In genomic region chr5:110057637-110058408, GRCm38 (mm10) we compare ENCODE assay signal across 8 mouse cellular contexts. TPM values are rescaled to one million over a fixed set of nuclear protein-coding genes. Genes with fewer than 3 reads are reported as not detected.
DNase-seq lines count a peak whose midpoint lies in the region; ATAC-seq and TF ChIP-seq lines count a peak whose summit lies in the region.

No protein-coding gene starts in this region.

- no peaks in the 10 kb centered on the region for H3K27me3 ChIP-seq in heart, embryonic 11.5 days (ENCODE audit: control insufficient read depth, insufficient read depth, low read length)
- no peaks in the 10 kb centered on the region for H3K27me3 ChIP-seq in kidney, embryonic 16.5 days (ENCODE audit: insufficient read depth, low read length)
- no peaks in the 10 kb centered on the region for H3K27me3 ChIP-seq in liver, adult 2 months (ENCODE audit: control insufficient read depth, insufficient read depth, low read length)
- no peaks in the 10 kb centered on the region for H3K27me3 ChIP-seq in myocyte (ENCODE audit: control insufficient read depth, insufficient read depth, insufficient read length)
- no peaks in the 10 kb centered on the region for H3K27me3 ChIP-seq in splenic B cell, adult 2 months (ENCODE audit: control insufficient read depth, insufficient read depth, low read length, poor library complexity, severe bottlenecking)

- no peaks in the 10 kb centered on the region for H3K9me3 ChIP-seq in heart, embryonic 11.5 days (replicated peaks; ENCODE audit: control insufficient read depth, low read length)
- peaks cover 7% of the 10 kb centered on the region; the same call in 1 of the 2 replicates for H3K9me3 ChIP-seq in kidney, embryonic 16.5 days (ENCODE audit: low read length)

- H3K4me2 ChIP-seq in heart, embryonic 11.5 days, result peak overlapping the region; percentile 61
- H3K4me2 ChIP-seq in kidney, embryonic 16.5 days (replicated peaks; ENCODE audit: low read depth, low read length), result peak overlapping the region; percentile 56
- H3K4me2 ChIP-seq in myocyte (ENCODE audit: low read depth), result peak overlapping the region; percentile 65

- no peak overlapping the region for H3K27ac ChIP-seq in heart, embryonic 11.5 days (ENCODE audit: low read depth, low read length)
- peak overlapping the region; percentile 85 for H3K27ac ChIP-seq in kidney, embryonic 16.5 days (ENCODE audit: low read length)
- peak overlapping the region; percentile 49; the same call in 1 of the 2 replicates for H3K27ac ChIP-seq in liver, adult 2 months (replicated peaks; ENCODE audit: insufficient read depth, low read depth, low read length)

- H3K79me2 ChIP-seq in liver, adult 2 months (ENCODE audit: control insufficient read depth, insufficient read depth, low read length), result no peaks in the 10 kb centered on the region
- no peaks in the 10 kb centered on the region for H3K79me2 ChIP-seq in myocyte (ENCODE audit: control insufficient read depth, insufficient read depth)

- peak overlapping the region; percentile 82 for H3K9ac ChIP-seq in heart, embryonic 11.5 days (ENCODE audit: low read depth, low read length)
- H3K9ac ChIP-seq in kidney, embryonic 16.5 days (replicated peaks; ENCODE audit: low read length), result peak overlapping the region; percentile 76
- peak overlapping the region; percentile 75 for H3K9ac ChIP-seq in liver, adult 2 months (ENCODE audit: low read depth, low read length)

- TF ChIP-seq POLR2A in liver, adult 2 months (IDR thresholded peaks at IDR 0.05; ENCODE audit: extremely low read depth, insufficient read depth, low read length), result no peak
- peak; percentile 20 for TF ChIP-seq POLR2A in myocyte (IDR thresholded peaks at IDR 0.05; ENCODE audit: insufficient read length, low read depth)

- WGBS in heart, embryonic 11.5 days (ENCODE audit: insufficient replicate concordance), result 2% methylated on average over 19 of the region's 19 CpGs
- 1% methylated on average over 19 of the region's 19 CpGs for WGBS in kidney, embryonic 16.5 days
- 2% methylated on average over 19 of the region's 19 CpGs for WGBS in liver, adult 2 months

- no peak overlapping the region for H3ac ChIP-seq in myocyte (ENCODE audit: control insufficient read depth, insufficient read length)

- no peaks in the 10 kb centered on the region for H3K4me1 ChIP-seq in heart, embryonic 11.5 days (ENCODE audit: control insufficient read depth, insufficient read depth, low read length)
- no peaks in the 10 kb centered on the region for H3K4me1 ChIP-seq in kidney, embryonic 16.5 days (ENCODE audit: insufficient read depth, low read length)
- H3K4me1 ChIP-seq in liver, adult 2 months (ENCODE audit: control insufficient read depth, insufficient read depth, low read length), result peaks cover 2% of the 10 kb centered on the region; the same call in 1 of the 2 replicates

- peak; percentile 81 to 83 for DNase-seq in B cell, adult 2 months
- DNase-seq in brain, adult 2 months (ENCODE audit: low read depth, low spot score), result peak; percentile 92
- peak; percentile 85 for DNase-seq in liver, adult 2 months (ENCODE audit: extremely low read depth, low read depth, low spot score)
- peak; percentile 85 for DNase-seq in splenic B cell, adult 2 months (ENCODE audit: low read depth, low spot score)

- H3K36me3 ChIP-seq in heart, embryonic 11.5 days (ENCODE audit: control insufficient read depth, insufficient read depth, low read length), result no peaks in the 10 kb centered on the region
- no peaks in the 10 kb centered on the region for H3K36me3 ChIP-seq in kidney, embryonic 16.5 days (ENCODE audit: insufficient read depth, low read length)
- H3K36me3 ChIP-seq in liver, adult 2 months (ENCODE audit: control insufficient read depth, insufficient read depth, low read length), result no peaks in the 10 kb centered on the region
- no peaks in the 10 kb centered on the region for H3K36me3 ChIP-seq in myocyte (ENCODE audit: control insufficient read depth, insufficient read depth)
- H3K36me3 ChIP-seq in splenic B cell, adult 2 months (ENCODE audit: control insufficient read depth, insufficient read depth, low read length, poor library complexity, severe bottlenecking), result no peaks in the 10 kb centered on the region

- peak overlapping the region; percentile 62 for H3K4me3 ChIP-seq in heart, embryonic 11.5 days (ENCODE audit: low read depth, low read length)
- peak overlapping the region; percentile 81 for H3K4me3 ChIP-seq in kidney, embryonic 16.5 days (ENCODE audit: low read length)
- H3K4me3 ChIP-seq in liver, adult 2 months (ENCODE audit: insufficient read depth, low read depth, low read length), result peak overlapping the region; percentile 79
- peak overlapping the region; percentile 41 for H3K4me3 ChIP-seq in myocyte

- peak; percentile 99 for ATAC-seq in erythroblast, adult 5-6 weeks (replicated peaks; ENCODE audit: low FRiP score, poor library complexity, severe bottlenecking)
- ATAC-seq in heart, embryonic 11.5 days (replicated peaks; ENCODE audit: insufficient number of reproducible peaks, low FRiP score, low TSS enrichment), result peak; percentile 99
- peak; percentile 100 for ATAC-seq in kidney, embryonic 16.5 days (ENCODE audit: low FRiP score, low TSS enrichment)

- no peak for TF ChIP-seq CTCF in liver, adult 2 months (IDR thresholded peaks at IDR 0.05; ENCODE audit: low read depth, low read length)

TF ChIP-seq in myocyte, 11 proteins besides CTCF, POLR2A, EP300 and RAD21:
- TF ChIP-seq MYOG (IDR thresholded peaks at IDR 0.05; ENCODE audit: control insufficient read depth in 1 of 3, insufficient read depth in 1 of 3, insufficient read length in 2 of 3, low read depth in 2 of 3) (no peak), MAX (IDR thresholded peaks at IDR 0.05; ENCODE audit: low read depth) (no peak), REST (IDR thresholded peaks at IDR 0.05; ENCODE audit: insufficient read depth, insufficient read length) (no peak), USF1 (IDR thresholded peaks at IDR 0.05; ENCODE audit: low read depth) (no peak), MYOD1 (IDR thresholded peaks at IDR 0.05; ENCODE audit: control insufficient read depth in 1 of 3, insufficient read length in 2 of 3, low read depth in 2 of 3) (no peak), TCF12 (IDR thresholded peaks at IDR 0.05; ENCODE audit: insufficient read depth, poor library complexity, severe bottlenecking) (no peak), TCF3 (IDR thresholded peaks at IDR 0.05; ENCODE audit: insufficient read length, low read depth) (no peak), E2F4 (IDR thresholded peaks at IDR 0.05; ENCODE audit: insufficient read depth) (no peak), POLR2AphosphoS2 (IDR thresholded peaks at IDR 0.05; ENCODE audit: insufficient read length, low read depth) (no peak), CEBPB (IDR thresholded peaks at IDR 0.05; ENCODE audit: insufficient read depth, poor library complexity, severe bottlenecking) (no peak), SRF (IDR thresholded peaks at IDR 0.05; ENCODE audit: control insufficient read depth, insufficient read length, low read depth) (no peak)

RNA-seq across cellular contexts. Expression of gene Gm17655, which starts 14.5 kb away (rescaled TPM):
- total RNA-seq in erythroblast, adult 5-6 weeks (2015; ENCODE audit: low replicate concordance), result 8.6 TPM in 1 of 2 replicates, not detected in the other
- 2.0 and 6.8 TPM in 2 replicates for total RNA-seq in erythroblast, adult 5-6 weeks (2017; ENCODE audit: low replicate concordance)
- polyA plus RNA-seq in heart, embryonic 11.5 days (2014; fragmentation: Nextera tagmentation; extraction: Ambion mirVana), result 1.7 and 3.5 TPM in 2 replicates
- polyA plus RNA-seq in kidney, embryonic 16.5 days (2015; fragmentation: Nextera tagmentation; extraction: Ambion mirVana), result 4.2 and 6.9 TPM in 2 replicates
- total RNA-seq in liver, adult 2 months (2014; rRNA removed), result 0.54 and 0.65 TPM in 2 replicates
- not detected in 2 replicates for polyA plus RNA-seq in liver, adult 2 months (2012; rRNA removed)
- polyA plus RNA-seq in myocyte (2012; fragmentation: generic; extraction: Trizol), result 0.13 TPM

RNA-seq across cellular contexts. Expression of gene Gm35315, which starts 36.4 kb away (rescaled TPM):
- total RNA-seq in erythroblast, adult 5-6 weeks (2015; ENCODE audit: low replicate concordance), result not detected in 2 replicates
- 0.17 and 1.4 TPM in 2 replicates for total RNA-seq in erythroblast, adult 5-6 weeks (2017; ENCODE audit: low replicate concordance)
- polyA plus RNA-seq in heart, embryonic 11.5 days (2014; fragmentation: Nextera tagmentation; extraction: Ambion mirVana), result 0.24 and 1.0 TPM in 2 replicates
- 1.6 and 1.7 TPM in 2 replicates for polyA plus RNA-seq in kidney, embryonic 16.5 days (2015; fragmentation: Nextera tagmentation; extraction: Ambion mirVana)
- 1.7 and 2.9 TPM in 2 replicates for total RNA-seq in liver, adult 2 months (2014; rRNA removed)
- polyA plus RNA-seq in liver, adult 2 months (2012; rRNA removed), result 0.20 and 0.26 TPM in 2 replicates
- polyA plus RNA-seq in myocyte (2012; fragmentation: generic; extraction: Trizol), result 0.11 TPM

RNA-seq across cellular contexts. Expression of gene Plcxd1, which starts 41.9 kb away (rescaled TPM):
- total RNA-seq in erythroblast, adult 5-6 weeks (2015; ENCODE audit: low replicate concordance), result not detected in 2 replicates
- not detected in 2 replicates for total RNA-seq in erythroblast, adult 5-6 weeks (2017; ENCODE audit: low replicate concordance)
- polyA plus RNA-seq in heart, embryonic 11.5 days (2014; fragmentation: Nextera tagmentation; extraction: Ambion mirVana), result 0.32 and 0.33 TPM in 2 replicates
- polyA plus RNA-seq in kidney, embryonic 16.5 days (2015; fragmentation: Nextera tagmentation; extraction: Ambion mirVana), result 2.3 and 2.6 TPM in 2 replicates
- total RNA-seq in liver, adult 2 months (2014; rRNA removed), result 0.13 and 0.92 TPM in 2 replicates
- 0.62 and 2.0 TPM in 2 replicates for polyA plus RNA-seq in liver, adult 2 months (2012; rRNA removed)
- 0.68 TPM for polyA plus RNA-seq in myocyte (2012; fragmentation: generic; extraction: Trizol)

RNA-seq across cellular contexts. Expression of gene Gtpbp6, which starts 50.2 kb away (rescaled TPM):
- total RNA-seq in erythroblast, adult 5-6 weeks (2015; ENCODE audit: low replicate concordance), result 1.5 TPM in 1 of 2 replicates, not detected in the other
- total RNA-seq in erythroblast, adult 5-6 weeks (2017; ENCODE audit: low replicate concordance), result 2.1 and 2.2 TPM in 2 replicates
- 18.1 and 19.8 TPM in 2 replicates for polyA plus RNA-seq in heart, embryonic 11.5 days (2014; fragmentation: Nextera tagmentation; extraction: Ambion mirVana)
- 36.4 and 39.2 TPM in 2 replicates for polyA plus RNA-seq in kidney, embryonic 16.5 days (2015; fragmentation: Nextera tagmentation; extraction: Ambion mirVana)
- total RNA-seq in liver, adult 2 months (2014; rRNA removed), result 9.0 and 10.7 TPM in 2 replicates
- 32.9 and 45.2 TPM in 2 replicates for polyA plus RNA-seq in liver, adult 2 months (2012; rRNA removed)
- 60.5 TPM for polyA plus RNA-seq in myocyte (2012; fragmentation: generic; extraction: Trizol)

RNA-seq across cellular contexts. Expression of gene Zfp605, which starts 52.1 kb away (rescaled TPM):
- 1.5 and 4.0 TPM in 2 replicates for total RNA-seq in erythroblast, adult 5-6 weeks (2015; ENCODE audit: low replicate concordance)
- total RNA-seq in erythroblast, adult 5-6 weeks (2017; ENCODE audit: low replicate concordance), result 1.1 and 1.5 TPM in 2 replicates
- polyA plus RNA-seq in heart, embryonic 11.5 days (2014; fragmentation: Nextera tagmentation; extraction: Ambion mirVana), result 1.8 and 2.9 TPM in 2 replicates
- 4.5 and 6.0 TPM in 2 replicates for polyA plus RNA-seq in kidney, embryonic 16.5 days (2015; fragmentation: Nextera tagmentation; extraction: Ambion mirVana)
- 2.5 and 2.6 TPM in 2 replicates for total RNA-seq in liver, adult 2 months (2014; rRNA removed)
- 0.19 and 0.32 TPM in 2 replicates for polyA plus RNA-seq in liver, adult 2 months (2012; rRNA removed)
- polyA plus RNA-seq in myocyte (2012; fragmentation: generic; extraction: Trizol), result 2.1 TPM
